Mouse (Mus musculus): ENCODE data around the gene Nupl1. TPM values are rescaled to one million over a fixed set of nuclear protein-coding genes. Genes with fewer than 3 reads are reported as not detected.

Nupl1 gene
- polyA plus RNA-seq, 1 experiment, result 0.09 TPM

DNA sequence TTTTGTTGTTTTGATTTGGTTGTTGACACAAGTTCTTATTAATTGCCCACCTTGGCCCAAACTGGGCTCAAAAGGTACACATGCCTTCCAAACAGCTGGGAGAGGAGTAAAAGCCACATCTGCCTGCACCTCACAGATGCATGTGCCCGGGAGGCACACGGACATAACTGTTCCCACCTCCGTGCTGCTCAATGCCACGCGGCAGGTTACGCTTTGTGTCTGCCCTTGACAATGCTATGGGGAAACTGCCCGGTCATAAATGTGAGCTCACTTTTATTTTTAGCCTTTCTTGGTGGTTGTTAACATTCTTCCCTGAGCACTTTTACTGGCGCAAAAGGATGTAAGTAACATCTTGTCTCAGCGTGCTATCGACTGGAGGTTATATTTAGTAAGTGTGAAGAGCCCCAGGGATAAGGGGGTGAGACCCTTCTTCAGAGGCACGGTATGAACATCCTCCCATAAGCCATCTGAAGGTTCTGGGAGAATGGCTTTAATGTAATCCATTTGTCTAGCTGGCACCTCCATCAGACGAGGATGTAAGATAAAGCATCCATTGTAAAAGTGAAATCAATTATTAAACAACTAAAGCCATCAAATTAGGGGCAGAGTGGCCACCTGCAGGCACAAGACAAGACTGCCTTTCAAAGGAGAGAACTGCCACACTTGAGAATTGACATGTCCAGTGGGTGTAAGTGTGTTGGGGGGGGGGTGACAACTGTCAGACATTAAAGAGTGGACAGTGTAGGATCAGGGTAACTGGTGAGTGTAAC, 78.8 kb downstream of the Nupl1 start:
- TF ChIP-seq CTCF (IDR thresholded peaks at IDR 0.05; ENCODE audit: insufficient read depth, low read length), result no peak
- TF ChIP-seq POLR2A (IDR thresholded peaks at IDR 0.05; ENCODE audit: borderline replicate concordance, extremely low read depth, low read depth, low read length), result no peak
- 48% methylated on average over 12 of the region's 12 CpGs for WGBS
- Histone ChIP-seq H3K4me3 (replicated peaks; ENCODE audit: extremely low read depth, low read depth, low read length) (no peak overlapping the region), H3K4me1 (ENCODE audit: control insufficient read depth, insufficient read depth, low read length) (peaks cover 3% of the 10 kb centered on the region)
- DNase-seq, result no peak

DNA sequence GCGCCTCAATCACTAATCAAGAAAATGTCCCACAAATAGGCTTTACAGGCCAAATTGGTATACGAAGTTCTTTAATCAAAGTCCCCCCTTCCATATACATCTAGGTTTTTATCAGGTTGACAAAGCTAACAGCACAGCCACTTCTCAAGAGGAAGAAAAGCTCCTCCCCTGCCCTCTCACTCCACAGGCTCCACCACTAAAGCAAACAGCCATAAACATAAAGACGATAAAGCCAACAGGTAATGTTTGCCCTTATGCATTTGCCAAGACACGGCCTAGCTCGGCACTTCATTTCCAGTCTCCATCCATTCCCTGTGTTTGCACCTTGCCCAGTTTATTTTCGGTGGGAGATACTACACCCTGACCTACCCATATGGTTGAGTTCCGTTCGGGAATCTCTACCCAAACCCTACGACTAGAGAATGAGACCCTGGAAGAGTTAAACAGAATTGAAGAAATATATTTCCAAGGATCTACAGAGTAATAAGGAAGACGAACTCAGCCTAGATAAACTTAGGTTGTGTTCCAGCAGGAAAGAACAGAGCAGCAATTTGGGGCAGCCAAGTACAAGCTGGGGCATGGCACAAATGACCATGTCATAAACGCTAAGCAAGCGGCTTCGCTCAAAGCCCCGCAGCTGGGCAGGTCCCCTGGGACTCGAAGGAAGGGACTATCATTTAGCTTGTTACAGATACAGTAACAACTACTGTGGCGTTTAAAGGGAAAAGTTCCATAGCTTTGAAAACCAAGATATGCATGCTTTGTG, 80.2 kb downstream of the Nupl1 start:
- TF ChIP-seq CTCF (IDR thresholded peaks at IDR 0.05; ENCODE audit: insufficient read depth, low read length), result no peak
- no peak for TF ChIP-seq POLR2A (IDR thresholded peaks at IDR 0.05; ENCODE audit: borderline replicate concordance, extremely low read depth, low read depth, low read length)
- H3K4me1 ChIP-seq (ENCODE audit: control insufficient read depth, insufficient read depth, low read length), result no peaks in the 10 kb centered on the region
- no peak for DNase-seq
- WGBS, result 72% methylated on average over 16 of the region's 16 CpGs
- no peak overlapping the region for H3K4me3 ChIP-seq (replicated peaks; ENCODE audit: extremely low read depth, low read depth, low read length)

DNA sequence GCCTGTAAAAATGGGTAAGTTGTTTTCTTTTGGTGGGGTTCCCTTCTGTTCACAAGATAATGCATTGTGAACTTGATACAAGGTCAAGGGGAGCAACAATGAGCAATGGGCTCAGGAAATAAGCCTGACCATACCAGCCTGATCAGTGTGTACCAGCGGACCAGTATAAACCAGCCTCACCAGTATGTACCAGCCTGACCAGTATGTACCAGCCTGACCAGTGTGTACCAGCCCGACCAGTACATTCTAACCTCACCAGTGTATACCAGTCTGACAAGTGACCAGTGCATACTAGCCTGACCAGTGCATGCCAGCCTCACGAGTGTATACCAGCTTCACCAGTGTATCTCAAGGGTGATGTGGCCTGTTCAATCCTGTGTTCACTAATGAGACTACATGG, 87.9 kb downstream of the Nupl1 start:
- no peak for TF ChIP-seq POLR2A (IDR thresholded peaks at IDR 0.05; ENCODE audit: borderline replicate concordance, extremely low read depth, low read depth, low read length)
- no peak for TF ChIP-seq CTCF (IDR thresholded peaks at IDR 0.05; ENCODE audit: insufficient read depth, low read length)
- 85% methylated on average over 3 of the region's 3 CpGs for WGBS
- no peak for DNase-seq
- H3K4me1 ChIP-seq (ENCODE audit: control insufficient read depth, insufficient read depth, low read length), result no peaks in the 10 kb centered on the region
- no peak overlapping the region for H3K4me3 ChIP-seq (replicated peaks; ENCODE audit: extremely low read depth, low read depth, low read length)

DNA sequence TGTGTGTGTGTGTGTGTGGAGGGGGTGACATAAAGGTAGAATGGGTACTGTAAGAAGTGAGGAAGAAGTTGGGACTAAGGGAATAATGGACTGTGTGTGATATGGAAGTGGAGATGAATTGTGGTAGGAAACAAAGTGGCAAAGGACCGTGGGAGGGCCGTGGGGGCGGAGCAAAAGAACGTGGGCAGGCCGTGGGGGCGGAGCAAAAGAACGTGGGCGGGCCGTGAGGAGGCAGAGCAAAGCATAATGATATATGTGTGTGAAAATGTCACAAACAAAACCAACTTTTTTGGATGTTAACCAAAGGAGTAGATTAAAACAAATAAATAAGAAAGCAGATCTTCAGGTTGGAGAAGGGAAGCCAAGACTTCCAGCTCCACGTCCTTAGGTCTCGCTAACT, 98.9 kb downstream of the Nupl1 start:
- Histone ChIP-seq H3K4me3 (replicated peaks; ENCODE audit: extremely low read depth, low read depth, low read length) (no peak overlapping the region), H3K4me1 (ENCODE audit: control insufficient read depth, insufficient read depth, low read length) (no peaks in the 10 kb centered on the region)
- TF ChIP-seq CTCF (IDR thresholded peaks at IDR 0.05; ENCODE audit: insufficient read depth, low read length) (no peak), POLR2A (IDR thresholded peaks at IDR 0.05; ENCODE audit: borderline replicate concordance, extremely low read depth, low read depth, low read length) (no peak)
- no peak for DNase-seq
- 77% methylated on average over 11 of the region's 11 CpGs for WGBS

DNA sequence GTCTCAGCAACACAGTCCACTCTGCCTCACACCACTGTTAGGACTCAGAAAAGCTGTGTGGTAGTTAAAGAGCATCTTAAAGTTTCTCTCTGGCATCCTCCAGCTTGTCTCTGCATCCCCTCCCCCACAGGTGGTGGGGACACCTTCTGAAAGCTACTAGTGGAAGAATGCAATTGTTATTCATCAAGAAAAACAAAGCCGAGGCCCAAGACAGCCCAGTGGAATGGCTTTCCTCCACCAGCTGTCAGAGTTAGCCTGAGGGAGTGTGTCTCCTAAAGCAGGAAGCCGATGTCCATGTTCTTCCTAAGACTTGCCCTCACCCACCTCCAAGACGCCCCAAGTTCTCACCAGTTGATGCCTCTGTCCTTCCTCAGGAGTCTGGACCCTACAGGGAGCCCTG, 102.3 kb downstream of the Nupl1 start:
- no peak overlapping the region for H3K4me3 ChIP-seq (replicated peaks; ENCODE audit: extremely low read depth, low read depth, low read length)
- no peak for TF ChIP-seq CTCF (IDR thresholded peaks at IDR 0.05; ENCODE audit: insufficient read depth, low read length)
- no peak for TF ChIP-seq POLR2A (IDR thresholded peaks at IDR 0.05; ENCODE audit: borderline replicate concordance, extremely low read depth, low read depth, low read length)
- WGBS, result 43% methylated on average over 3 of the region's 3 CpGs
- no peaks in the 10 kb centered on the region for H3K4me1 ChIP-seq (ENCODE audit: control insufficient read depth, insufficient read depth, low read length)
- DNase-seq, result no peak

DNA sequence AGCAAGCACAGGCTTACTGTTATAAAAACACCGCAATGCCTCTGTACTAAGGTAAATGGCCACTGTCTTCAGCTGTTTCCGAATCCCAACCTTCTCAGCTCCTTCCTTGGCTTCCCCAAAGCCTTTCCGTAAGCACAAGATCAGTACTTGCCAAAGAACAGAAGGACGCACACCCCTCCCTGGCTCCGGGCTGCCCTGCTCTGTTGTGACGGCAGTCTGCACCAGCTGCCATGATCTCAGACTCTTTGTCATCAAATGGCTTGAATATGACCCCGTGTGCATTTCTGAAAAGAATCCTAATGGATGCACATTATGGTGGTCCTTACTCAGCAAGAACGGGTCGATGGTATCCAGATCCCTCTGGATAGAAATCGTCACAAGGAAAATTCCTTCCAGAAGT, 108.0 kb downstream of the Nupl1 start:
- 74% methylated on average over 10 of the region's 10 CpGs for WGBS
- H3K4me3 ChIP-seq (replicated peaks; ENCODE audit: extremely low read depth, low read depth, low read length), result no peak overlapping the region
- no peak for DNase-seq
- no peaks in the 10 kb centered on the region for H3K4me1 ChIP-seq (ENCODE audit: control insufficient read depth, insufficient read depth, low read length)
- no peak for TF ChIP-seq CTCF (IDR thresholded peaks at IDR 0.05; ENCODE audit: insufficient read depth, low read length)
- no peak for TF ChIP-seq POLR2A (IDR thresholded peaks at IDR 0.05; ENCODE audit: borderline replicate concordance, extremely low read depth, low read depth, low read length)

DNA sequence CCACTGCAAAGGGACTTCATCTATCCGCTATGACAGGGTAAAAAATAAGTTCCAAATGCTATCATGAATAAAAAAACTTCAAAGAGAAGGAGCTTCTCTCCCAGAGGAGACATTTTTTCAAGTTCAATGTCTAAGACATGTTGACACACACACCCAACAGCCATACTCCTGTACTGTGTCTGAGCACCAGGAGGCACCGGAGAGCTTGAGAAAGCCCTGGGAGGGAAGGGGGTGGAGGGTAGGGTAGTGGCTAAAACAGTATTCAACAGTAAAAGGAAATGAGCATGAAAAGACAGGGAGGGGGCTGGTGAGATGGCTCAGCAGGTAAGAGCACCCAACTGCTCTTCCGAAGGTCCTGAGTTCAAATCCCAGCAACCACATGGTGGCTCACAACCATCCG, 112.9 kb downstream of the Nupl1 start:
- no peak for TF ChIP-seq POLR2A (IDR thresholded peaks at IDR 0.05; ENCODE audit: borderline replicate concordance, extremely low read depth, low read depth, low read length)
- no peak for TF ChIP-seq CTCF (IDR thresholded peaks at IDR 0.05; ENCODE audit: insufficient read depth, low read length)
- no peaks in the 10 kb centered on the region for H3K4me1 ChIP-seq (ENCODE audit: control insufficient read depth, insufficient read depth, low read length)
- no peak overlapping the region for H3K4me3 ChIP-seq (replicated peaks; ENCODE audit: extremely low read depth, low read depth, low read length)
- 91% methylated on average over 4 of the region's 4 CpGs for WGBS
- no peak for DNase-seq

DNA sequence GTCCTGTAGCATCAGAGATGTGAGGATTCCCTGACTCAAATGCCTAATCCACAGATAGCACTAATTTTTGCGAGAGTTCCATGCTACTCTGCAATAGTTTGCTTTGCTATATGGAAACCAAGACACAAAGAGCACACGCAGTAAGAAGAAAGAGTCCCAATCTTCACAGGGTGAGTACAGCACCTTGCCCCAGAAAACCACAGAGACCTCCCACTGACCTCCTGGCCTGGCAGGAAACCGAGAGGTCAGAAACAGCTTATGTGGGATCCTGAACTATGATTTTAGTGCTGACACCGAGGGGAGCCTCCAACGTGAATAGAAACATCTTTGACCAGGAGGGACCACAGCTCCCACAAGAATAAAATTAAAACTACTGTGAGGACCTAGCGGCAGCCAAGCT, 113.4 kb downstream of the Nupl1 start:
- TF ChIP-seq CTCF (IDR thresholded peaks at IDR 0.05; ENCODE audit: insufficient read depth, low read length), result no peak
- no peak for TF ChIP-seq POLR2A (IDR thresholded peaks at IDR 0.05; ENCODE audit: borderline replicate concordance, extremely low read depth, low read depth, low read length)
- Histone ChIP-seq H3K4me1 (ENCODE audit: control insufficient read depth, insufficient read depth, low read length) (no peaks in the 10 kb centered on the region), H3K4me3 (replicated peaks; ENCODE audit: extremely low read depth, low read depth, low read length) (no peak overlapping the region)
- 59% methylated on average over 6 of the region's 6 CpGs for WGBS
- DNase-seq, result no peak

DNA sequence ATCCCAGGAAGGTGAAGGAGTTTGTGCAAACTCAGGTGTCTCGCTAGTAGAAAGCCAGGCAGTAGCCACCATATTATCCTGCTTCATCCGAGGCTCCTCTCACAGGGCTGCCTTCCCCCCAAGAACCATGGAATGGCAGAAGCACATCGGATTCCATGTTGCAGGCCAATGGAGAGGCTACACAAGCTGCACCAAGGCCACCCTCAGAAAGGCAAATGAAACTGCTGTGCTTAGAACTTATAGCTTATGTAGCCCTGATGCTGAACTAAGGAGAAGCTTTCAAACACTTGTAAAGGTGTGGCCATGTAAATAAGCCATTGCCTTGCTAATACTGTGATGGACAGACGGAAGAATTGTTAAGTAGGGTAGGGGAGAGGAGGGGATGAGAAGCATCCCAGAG, 115.4 kb downstream of the Nupl1 start:
- no peak for DNase-seq
- Histone ChIP-seq H3K4me1 (ENCODE audit: control insufficient read depth, insufficient read depth, low read length) (no peaks in the 10 kb centered on the region), H3K4me3 (replicated peaks; ENCODE audit: extremely low read depth, low read depth, low read length) (no peak overlapping the region)
- TF ChIP-seq POLR2A (IDR thresholded peaks at IDR 0.05; ENCODE audit: borderline replicate concordance, extremely low read depth, low read depth, low read length) (no peak), CTCF (IDR thresholded peaks at IDR 0.05; ENCODE audit: insufficient read depth, low read length) (no peak)
- WGBS, result 80% methylated on average over 4 of the region's 4 CpGs

DNA sequence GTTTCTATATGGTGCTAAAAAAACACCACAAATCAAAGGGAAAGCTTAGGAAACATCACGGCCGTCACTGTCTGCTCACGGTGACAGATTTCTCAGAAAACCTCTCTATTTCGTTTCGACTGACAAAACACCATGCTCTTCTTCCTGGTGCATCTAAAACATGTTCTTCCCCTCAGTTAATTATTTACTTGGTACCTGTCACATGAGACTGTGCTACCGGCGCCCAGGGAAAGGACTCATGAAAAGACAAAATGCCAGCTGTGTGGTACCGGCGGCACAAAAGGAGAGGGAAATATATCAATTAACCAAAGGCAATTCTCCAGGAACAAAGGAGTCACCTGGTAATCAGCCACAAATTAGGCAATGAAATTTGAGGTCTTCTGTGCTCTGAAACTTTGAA, 116.5 kb downstream of the Nupl1 start:
- DNase-seq, result no peak
- no peak for TF ChIP-seq CTCF (IDR thresholded peaks at IDR 0.05; ENCODE audit: insufficient read depth, low read length)
- no peak for TF ChIP-seq POLR2A (IDR thresholded peaks at IDR 0.05; ENCODE audit: borderline replicate concordance, extremely low read depth, low read depth, low read length)
- no peak overlapping the region for H3K4me3 ChIP-seq (replicated peaks; ENCODE audit: extremely low read depth, low read depth, low read length)
- 81% methylated on average over 9 of the region's 9 CpGs for WGBS
- H3K4me1 ChIP-seq (ENCODE audit: control insufficient read depth, insufficient read depth, low read length), result no peaks in the 10 kb centered on the region

Other genes with a start within 250 kb of the Nupl1 start
- gene Atp8a2, start 54.3 kb downstream of the Nupl1 start, polyA plus RNA-seq (2012; rRNA removed), result 0.31 and 0.98 TPM in 2 replicates
- 13.7 and 13.9 TPM in 2 replicates for gene Gm49336, start 76 bp upstream of the Nupl1 start, polyA plus RNA-seq (2012; rRNA removed)
- 20.5 and 30.1 TPM in 2 replicates for gene Mtmr6, start 13.8 kb upstream of the Nupl1 start, polyA plus RNA-seq (2012; rRNA removed)
- 0.09 and 0.26 TPM in 2 replicates for gene Amer2, start 121.8 kb upstream of the Nupl1 start, polyA plus RNA-seq (2012; rRNA removed)

All from lung, adult 2 months (tissue).